Mouse (Mus musculus) embryonic fibroblast, embryonic 13.5 days (primary cell): ENCODE measurements around the gene Tie1. TPM values are rescaled to one million over a fixed set of nuclear protein-coding genes. Genes with fewer than 3 reads are reported as not detected.

Source experiments
- H3K27ac ChIP-seq: 2 replicates; pipeline ENCODE4 v1.5.1; 2012; ENCODE audit warnings: low read length, control low read depth, inconsistent platforms; ENCODE audit not compliant: insufficient read depth
- H3K4me1 ChIP-seq: 2 replicates; pipeline ENCODE4 v1.6.1; 2011; ENCODE audit warnings: low read length; ENCODE audit not compliant: control insufficient read depth, insufficient read depth
- H3K4me3 ChIP-seq: 2 replicates; pipeline ENCODE4 v1.5.1; 2011; ENCODE audit warnings: mild to moderate bottlenecking, control low read depth, low read length; ENCODE audit not compliant: insufficient read depth
- POLR2A ChIP-seq: IDR thresholded peaks from 2 replicates; pipeline ENCODE4 v1.6.1; 2011; ENCODE audit warnings: low read depth, mild to moderate bottlenecking, control low read depth, low read length, moderate library complexity
- polyA plus RNA-seq: library from polyadenylated mRNA; stranded (reverse); fragments of >200 nt; gene quantifications from 2 replicates; pipeline ENCODE4 v1.2.4, GENCODE M21; 2011; ENCODE audit warnings: low read depth; ENCODE audit not compliant: missing spikeins, insufficient read length

Tie1 gene
- polyA plus RNA-seq, 1 experiment: not detected

- no peaks in the 10 kb centered on the region for H3K4me1 ChIP-seq
Observed at GRCm38 (mm10) chr4:118421384-118421783, 68.5 kb downstream of the Tie1 start.

More at GRCm38 (mm10) chr4:118421384-118421783, 68.5 kb downstream of the Tie1 start:
- H3K4me3 ChIP-seq: no peak overlapping the region
- H3K27ac ChIP-seq: no peak overlapping the region
- no peak for TF ChIP-seq POLR2A

Other genes starting within 250 kb of the Tie1 start
- 38.3 and 39.9 TPM in 2 replicates for gene Ptprf, start 198.7 kb downstream of the Tie1 start, polyA plus RNA-seq
- 13.4 and 14.0 TPM in 2 replicates for gene Szt2, start 80.8 kb downstream of the Tie1 start, polyA plus RNA-seq
- 85.6 and 99.8 TPM in 2 replicates for gene Med8, start 80.7 kb downstream of the Tie1 start, polyA plus RNA-seq
- 164 and 172 TPM in 2 replicates for gene Elovl1, start 62.0 kb downstream of the Tie1 start, polyA plus RNA-seq
- gene Cdc20, start 52.7 kb downstream of the Tie1 start, polyA plus RNA-seq: 38.4 and 61.6 TPM in 2 replicates
- gene Mpl, start 32.5 kb downstream of the Tie1 start, polyA plus RNA-seq: not detected in 2 replicates
- gene 2610528J11Rik, start 36.9 kb upstream of the Tie1 start, polyA plus RNA-seq: not detected in 2 replicates
- 0.95 TPM in 1 of 2 replicates, not detected in the other for gene Tmem125, start 54.0 kb upstream of the Tie1 start, polyA plus RNA-seq
- gene Cfap57, start 130.7 kb upstream of the Tie1 start, polyA plus RNA-seq: not detected in 2 replicates
- gene Ebna1bp2, start 130.7 kb upstream of the Tie1 start, polyA plus RNA-seq: 66.1 and 75.0 TPM in 2 replicates
- not detected in 2 replicates for gene Olfr62, start 168.9 kb upstream of the Tie1 start, polyA plus RNA-seq
- gene Olfr1342, start 202.7 kb upstream of the Tie1 start, polyA plus RNA-seq: not detected in 2 replicates
- gene Olfr1341, start 213.5 kb upstream of the Tie1 start, polyA plus RNA-seq: 0.16 TPM in 1 of 2 replicates, not detected in the other
- gene Olfr1340, start 230.1 kb upstream of the Tie1 start, polyA plus RNA-seq: not detected in 2 replicates
- gene Olfr1339, start 242.1 kb upstream of the Tie1 start, polyA plus RNA-seq: not detected in 2 replicates